Comparison of ENCODE assay signal across 8 mouse cellular contexts in genomic region chr8:4226739-4227347, GRCm38 (mm10). TPM values are rescaled to one million over a fixed set of nuclear protein-coding genes. Genes with fewer than 3 reads are reported as not detected.
DNase-seq lines count a peak whose midpoint lies in the region; ATAC-seq and TF ChIP-seq lines count a peak whose summit lies in the region.

Lrrc8e (plus strand) TSS chr8:4226827.

- H3K9ac ChIP-seq in kidney, embryonic 16.5 days (replicated peaks; ENCODE audit: low read length): peak within 1 kb of the TSS; percentile 52
- 0 out of 2 replicates have a peak within 1 kb of the TSS, but pooled peaks have one; percentile 34 for H3K9ac ChIP-seq in intestine, postnatal 0 days (ENCODE audit: low read depth, low read length)

- H3K36me3 ChIP-seq in kidney, embryonic 16.5 days (ENCODE audit: insufficient read depth, low read length): no peaks in the 10 kb centered on the region
- no peaks in the 10 kb centered on the region for H3K36me3 ChIP-seq in embryonic facial prominence, embryonic 10.5 days (replicated peaks)
- no peaks in the 10 kb centered on the region for H3K36me3 ChIP-seq in intestine, postnatal 0 days (ENCODE audit: control insufficient read depth, insufficient read depth)

- peak within 1 kb of the TSS; percentile 43 for H3K4me3 ChIP-seq in kidney, embryonic 16.5 days (ENCODE audit: low read length)
- H3K4me3 ChIP-seq in embryonic facial prominence, embryonic 10.5 days: peak within 1 kb of the TSS; percentile 49
- peak within 1 kb of the TSS; percentile 33 for H3K4me3 ChIP-seq in intestine, postnatal 0 days (ENCODE audit: low read depth, low read length)

- peaks cover 2% of the 10 kb centered on the region; the same call in 1 of the 2 replicates for H3K27me3 ChIP-seq in kidney, embryonic 16.5 days (ENCODE audit: insufficient read depth, low read length)
- H3K27me3 ChIP-seq in embryonic facial prominence, embryonic 10.5 days (replicated peaks; ENCODE audit: low read depth, poor library complexity, severe bottlenecking): peaks cover 59% of the 10 kb centered on the region
- no peaks in the 10 kb centered on the region for H3K27me3 ChIP-seq in intestine, postnatal 0 days (replicated peaks; ENCODE audit: control insufficient read depth, insufficient read depth, low read length)

- H3K4me1 ChIP-seq in kidney, embryonic 16.5 days (ENCODE audit: insufficient read depth, low read length): peaks cover 7% of the 10 kb centered on the region
- H3K4me1 ChIP-seq in embryonic facial prominence, embryonic 10.5 days: peaks cover 6% of the 10 kb centered on the region
- no peaks in the 10 kb centered on the region; the same call in 1 of the 2 replicates for H3K4me1 ChIP-seq in intestine, postnatal 0 days (replicated peaks; ENCODE audit: control insufficient read depth, insufficient read depth, low read length)

- DNase-seq in kidney, adult 8-10 months: no peak
- DNase-seq in embryonic facial prominence, embryonic 10.5 days (ENCODE audit: low spot score): peak; percentile 19
- DNase-seq in thymus, postnatal 25 days: no peak
- no peak for DNase-seq in natural killer cell, adult 2 months (ENCODE audit: low spot score in 2 of 2)
- no peak for DNase-seq in cerebellum, postnatal 4 days (ENCODE audit: low spot score in 2 of 2)

- H3K27ac ChIP-seq in kidney, embryonic 16.5 days (ENCODE audit: low read length): no peak within 1 kb of the TSS
- no peak within 1 kb of the TSS for H3K27ac ChIP-seq in embryonic facial prominence, embryonic 10.5 days (replicated peaks)
- H3K27ac ChIP-seq in intestine, postnatal 0 days (ENCODE audit: low read depth, low read length): no peak within 1 kb of the TSS

- ATAC-seq in kidney, embryonic 16.5 days (ENCODE audit: low FRiP score, low TSS enrichment): peak; percentile 82
- ATAC-seq in intestine, postnatal 0 days: peak; percentile 69
- peak; percentile 65 for ATAC-seq in megakaryocyte-erythroid progenitor cell, adult 5-6 weeks (replicated peaks; ENCODE audit: low FRiP score, low TSS enrichment, poor library complexity, severe bottlenecking)

- H3K9me3 ChIP-seq in kidney, embryonic 16.5 days (ENCODE audit: low read length): no peaks in the 10 kb centered on the region
- H3K9me3 ChIP-seq in embryonic facial prominence, embryonic 10.5 days: no peaks in the 10 kb centered on the region
- H3K9me3 ChIP-seq in intestine, postnatal 0 days (ENCODE audit: control insufficient read depth): no peaks in the 10 kb centered on the region

- TF ChIP-seq CTCF in intestine, postnatal 0 days (IDR thresholded peaks at IDR 0.05; ENCODE audit: low read depth): no peak

- 4% methylated on average over 33 of the region's 33 CpGs for WGBS in kidney, embryonic 16.5 days
- 3% methylated on average over 33 of the region's 33 CpGs for WGBS in embryonic facial prominence, embryonic 10.5 days
- WGBS in intestine, postnatal 0 days: 6% methylated on average over 33 of the region's 33 CpGs

- H3K4me2 ChIP-seq in kidney, embryonic 16.5 days (replicated peaks; ENCODE audit: low read depth, low read length): peak within 1 kb of the TSS; percentile 60
- peak within 1 kb of the TSS; percentile 77 for H3K4me2 ChIP-seq in intestine, postnatal 0 days (replicated peaks; ENCODE audit: low read depth)

RNA-seq across cellular contexts. Expression of gene Lrrc8e, which starts in this region (rescaled TPM):
- polyA plus RNA-seq in kidney, embryonic 16.5 days (2015; fragmentation: Nextera tagmentation; extraction: Ambion mirVana): 1.4 and 1.6 TPM in 2 replicates
- 0.49 and 0.56 TPM in 2 replicates for polyA plus RNA-seq in embryonic facial prominence, embryonic 10.5 days (2016; fragmentation: Nextera tagmentation; extraction: Ambion mirVana)
- 2.8 and 3.3 TPM in 2 replicates for polyA plus RNA-seq in intestine, postnatal 0 days (2015; fragmentation: Nextera tagmentation; extraction: Ambion mirVana)
- not detected in 2 replicates for total RNA-seq in megakaryocyte-erythroid progenitor cell, adult 5-6 weeks (2014; fragmentation: Nextera tagmentation)
- total RNA-seq in megakaryocyte-erythroid progenitor cell, adult 5-6 weeks (2017): not detected in 2 replicates

Comparison
In these comparisons a context has a peak if more than half of its experiments do, and no peak if none do; other contexts are left out.
1. Peak in DNase-seq and H3K4me3 ChIP-seq in embryonic facial prominence, embryonic 10.5 days; RNA of the gene not detected or under 1 TPM.
2. Peak in ATAC-seq in megakaryocyte-erythroid progenitor cell, adult 5-6 weeks; RNA of the gene not detected or under 1 TPM.